Mouse (Mus musculus) heart, embryonic 11.5 days (tissue): Measurements from ENCODE around the gene Cdc42ep1. TPM values are rescaled to one million over a fixed set of nuclear protein-coding genes. Genes with fewer than 3 reads are reported as not detected.

Source experiments
- microRNA-seq: library from miRNA; unstranded; fragments of <30 nt; microRNA quantifications from one replicate; pipeline ENCODE4, GENCODE M21; 2016; ENCODE audit warnings: borderline number of aligned reads
- polyA plus RNA-seq: library from polyadenylated mRNA; unstranded; fragments of >200 nt; fragmentation: Nextera tagmentation; extraction: Ambion mirVana; gene quantifications from 2 replicates; pipeline ENCODE4 v1.2.1, GENCODE M21; 2014

Cdc42ep1 gene
- polyA plus RNA-seq, 1 experiment from 2014 or later: 24.1 TPM

Small RNAs within 50 kb of the gene (microRNA-seq; reads per million reads assigned to microRNA genes)
- 0.41 reads per million for gene Mir6955

Other genes starting within 250 kb of the Cdc42ep1 start
- gene Cyth4, start 245.6 kb upstream of the Cdc42ep1 start, polyA plus RNA-seq: 1.3 and 2.0 TPM in 2 replicates
- not detected in 2 replicates for gene Elfn2, start 123.9 kb upstream of the Cdc42ep1 start, polyA plus RNA-seq
- gene Mfng, start 69.1 kb upstream of the Cdc42ep1 start, polyA plus RNA-seq: 3.0 and 3.7 TPM in 2 replicates
- 3.7 and 4.2 TPM in 2 replicates for gene Card10, start 39.6 kb upstream of the Cdc42ep1 start, polyA plus RNA-seq
- gene Lgals2, start 12.9 kb downstream of the Cdc42ep1 start, polyA plus RNA-seq: 0.49 TPM in 1 of 2 replicates, not detected in the other
- gene Gga1, start 34.6 kb downstream of the Cdc42ep1 start, polyA plus RNA-seq: 29.3 and 31.7 TPM in 2 replicates
- gene Gm49510, start 57.0 kb downstream of the Cdc42ep1 start, polyA plus RNA-seq: 0.23 and 0.47 TPM in 2 replicates
- gene Sh3bp1, start 57.1 kb downstream of the Cdc42ep1 start, polyA plus RNA-seq: 25.0 and 29.3 TPM in 2 replicates
- gene Pdxp, start 71.3 kb downstream of the Cdc42ep1 start, polyA plus RNA-seq: 24.3 and 25.7 TPM in 2 replicates
- 541 and 566 TPM in 2 replicates for gene Lgals1, start 84.1 kb downstream of the Cdc42ep1 start, polyA plus RNA-seq
- gene Nol12, start 92.3 kb downstream of the Cdc42ep1 start, polyA plus RNA-seq: 43.6 and 51.4 TPM in 2 replicates
- 49.5 and 57.8 TPM in 2 replicates for gene Triobp, start 105.1 kb downstream of the Cdc42ep1 start, polyA plus RNA-seq
- 74.6 and 178 TPM in 2 replicates for gene H1f0, start 185.8 kb downstream of the Cdc42ep1 start, polyA plus RNA-seq
- not detected in 2 replicates for gene Galr3, start 199.3 kb downstream of the Cdc42ep1 start, polyA plus RNA-seq
- gene Ankrd54, start 220.3 kb downstream of the Cdc42ep1 start, polyA plus RNA-seq: 28.2 and 28.7 TPM in 2 replicates
- 166 and 189 TPM in 2 replicates for gene Eif3l, start 232.6 kb downstream of the Cdc42ep1 start, polyA plus RNA-seq